Comparison of ENCODE assay signal across 21 mouse cellular contexts in the genomic region with DNA sequence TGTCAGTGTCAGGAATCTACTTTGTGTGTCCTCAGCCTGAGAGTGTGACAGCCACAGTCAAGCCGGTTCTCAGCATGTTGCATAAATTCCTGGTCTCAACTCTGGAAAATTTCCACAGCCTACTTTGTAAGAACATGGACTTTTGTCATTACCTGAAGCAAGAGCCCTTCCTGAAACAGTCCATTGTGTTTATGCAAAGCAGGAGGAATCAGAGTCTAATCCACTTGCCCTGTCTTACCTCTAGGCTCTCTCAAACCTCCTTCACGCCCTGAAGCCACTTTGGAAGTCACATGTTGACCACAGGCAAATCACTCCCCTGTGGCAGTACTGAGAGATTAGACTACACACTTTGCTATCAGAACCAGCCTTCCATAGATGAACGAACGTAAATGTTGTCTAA. TPM values are rescaled to one million over a fixed set of nuclear protein-coding genes. Genes with fewer than 3 reads are reported as not detected.
"Had no signal": no experiment of that assay in that cellular context is flagged by ENCODE, and none has a peak within 500 bp of the region (broad histone marks: within the 10 kb centered on the region; RNA-seq: fewer than 3 reads in every experiment).

No protein-coding gene starts in this region.

- DNase-seq: kidney, adult 9 months; kidney, postnatal 36 days; liver; lung, adult 2 months; lung, postnatal 10 days; spleen, adult 18-20 months; thymus, adult 2 months; thymus, postnatal 25 days had no signal

- H3K27ac ChIP-seq: kidney, postnatal 0 days; limb, embryonic 12.5 days; liver, embryonic 14.5 days; macrophage; midbrain, embryonic 13.5 days; neural tube, embryonic 15.5 days had no signal

- H3K9ac ChIP-seq: limb, embryonic 12.5 days; liver, embryonic 14.5 days; midbrain, embryonic 13.5 days; neural tube, embryonic 15.5 days had no signal

- H3K4me3 ChIP-seq: limb, embryonic 12.5 days; midbrain, embryonic 13.5 days; myocyte; neural tube, embryonic 15.5 days had no signal

- H3K4me1 ChIP-seq: midbrain, embryonic 13.5 days; neural tube, embryonic 15.5 days had no signal

- H3K36me3 ChIP-seq: limb, embryonic 12.5 days; midbrain, embryonic 13.5 days; neural tube, embryonic 15.5 days had no signal

- H3K4me2 ChIP-seq: limb, embryonic 12.5 days; midbrain, embryonic 13.5 days; neural tube, embryonic 15.5 days had no signal

- H3K27me3 ChIP-seq: limb, embryonic 12.5 days; midbrain, embryonic 13.5 days; neural tube, embryonic 15.5 days had no signal

- H3K9me3 ChIP-seq: limb, embryonic 12.5 days; midbrain, embryonic 13.5 days; neural tube, embryonic 15.5 days had no signal

- ATAC-seq: midbrain, embryonic 13.5 days had no signal

RNA-seq across cellular contexts. Expression of gene Orm1, which starts 1.9 kb away (rescaled TPM):
- total RNA-seq: layer of hippocampus, adult 18-20 months; layer of hippocampus, postnatal 10 days; left cerebral cortex, postnatal 36 days had no signal
- polyA plus RNA-seq: kidney, postnatal 0 days; limb, embryonic 12.5 days; liver, embryonic 14.5 days; midbrain, embryonic 13.5 days; myocyte; neural tube, embryonic 11.5 days; neural tube, embryonic 15.5 days; stomach, embryonic 14.5 days; testis, adult 2 months had no signal

RNA-seq across cellular contexts. Expression of gene Orm3, which starts 13.5 kb away (rescaled TPM):
- total RNA-seq: layer of hippocampus, adult 18-20 months; layer of hippocampus, postnatal 10 days; left cerebral cortex, postnatal 36 days had no signal
- polyA plus RNA-seq: kidney, postnatal 0 days; limb, embryonic 12.5 days; liver, embryonic 14.5 days; macrophage; midbrain, embryonic 13.5 days; neural tube, embryonic 11.5 days; neural tube, embryonic 15.5 days; stomach, embryonic 14.5 days; testis, adult 2 months had no signal

RNA-seq across cellular contexts. Expression of gene Orm2, which starts 19.8 kb away (rescaled TPM):
- total RNA-seq: layer of hippocampus, adult 18-20 months; layer of hippocampus, postnatal 10 days; left cerebral cortex, postnatal 36 days had no signal
- polyA plus RNA-seq: kidney, postnatal 0 days; limb, embryonic 12.5 days; liver, embryonic 14.5 days; macrophage; midbrain, embryonic 13.5 days; myocyte; neural tube, embryonic 11.5 days; neural tube, embryonic 15.5 days; stomach, embryonic 14.5 days; testis, adult 2 months had no signal
